ENCODE assay signal across 8 mouse cellular contexts in genomic region chr4:95636937-95637749, GRCm38 (mm10).
DNase-seq lines count a peak whose midpoint lies in the region; ATAC-seq lines count a peak whose summit lies in the region.

No protein-coding gene starts in this region.

- no peaks in the 10 kb centered on the region for H3K27me3 ChIP-seq in forebrain, embryonic 16.5 days (replicated peaks; ENCODE audit: control insufficient read depth, insufficient read depth, low read length)
- H3K27me3 ChIP-seq in midbrain, embryonic 12.5 days = no peaks in the 10 kb centered on the region

- H3K9me3 ChIP-seq in forebrain, embryonic 16.5 days (ENCODE audit: control insufficient read depth, low read length) = no peaks in the 10 kb centered on the region
- no peaks in the 10 kb centered on the region for H3K9me3 ChIP-seq in midbrain, embryonic 12.5 days

- ATAC-seq in forebrain, embryonic 16.5 days = peak; percentile 82
- ATAC-seq in midbrain, embryonic 12.5 days (ENCODE audit: low FRiP score, low read depth) = peak; percentile 55; the same call in 1 of the 2 replicates

- 10% methylated on average over 7 of the region's 7 CpGs for WGBS in forebrain, embryonic 16.5 days
- 39% methylated on average over 7 of the region's 7 CpGs for WGBS in midbrain, embryonic 12.5 days

- DNase-seq in retina, postnatal 1 day = peak; percentile 28
- no peak for DNase-seq in retina, embryonic 14.5 days (ENCODE audit: low spot score)
- DNase-seq in heart, postnatal 36 days = peak; percentile 75 to 76
- peak; percentile 37 to 62 for DNase-seq in layer of hippocampus, adult 8-10 months (ENCODE audit: low spot score in 2 of 2)
- peak; percentile 39 for DNase-seq in telencephalon, adult 2 months (ENCODE audit: low read depth, low spot score)
- no peak for DNase-seq in yolk sac, embryonic 10.5 days (ENCODE audit: low spot score)

- peaks cover 15% of the 10 kb centered on the region for H3K4me1 ChIP-seq in forebrain, embryonic 16.5 days (replicated peaks; ENCODE audit: control insufficient read depth, insufficient read depth, low read length)
- peaks cover 10% of the 10 kb centered on the region for H3K4me1 ChIP-seq in midbrain, embryonic 12.5 days

- no peak overlapping the region for H3K4me3 ChIP-seq in forebrain, embryonic 16.5 days (replicated peaks; ENCODE audit: low read length)
- no peak overlapping the region for H3K4me3 ChIP-seq in midbrain, embryonic 12.5 days

- intact Hi-C loops in heart, postnatal 36 days (cut with DNase I) = loop anchor here (5.0 kb wide), 1 partner anchor 85 kb away; no protein-coding TSS in a partner anchor

- H3K4me2 ChIP-seq in forebrain, embryonic 16.5 days (ENCODE audit: low read length) = no peak overlapping the region; the same call in 1 of the 2 replicates
- no peak overlapping the region for H3K4me2 ChIP-seq in midbrain, embryonic 12.5 days (replicated peaks)

- peak overlapping the region; percentile 76 for H3K27ac ChIP-seq in forebrain, embryonic 16.5 days (ENCODE audit: low read length)
- H3K27ac ChIP-seq in midbrain, embryonic 12.5 days (replicated peaks) = no peak overlapping the region

- H3K9ac ChIP-seq in forebrain, embryonic 16.5 days (replicated peaks; ENCODE audit: low read depth, low read length) = 0 out of 2 replicates have a peak overlapping the region, but pooled peaks have one; percentile 29
- H3K9ac ChIP-seq in midbrain, embryonic 12.5 days (replicated peaks) = no peak overlapping the region

- no peaks in the 10 kb centered on the region for H3K36me3 ChIP-seq in forebrain, embryonic 16.5 days (ENCODE audit: control insufficient read depth, insufficient read depth)
- no peaks in the 10 kb centered on the region for H3K36me3 ChIP-seq in midbrain, embryonic 12.5 days

Comparison
In these comparisons a context has a peak if more than half of its experiments do, and no peak if none do; other contexts are left out.
1. DNase-seq: peak in retina, postnatal 1 day (single experiment), heart, postnatal 36 days (2 of 2), layer of hippocampus, adult 8-10 months (2 of 2) and telencephalon, adult 2 months (single experiment); none in retina, embryonic 14.5 days (single experiment) and yolk sac, embryonic 10.5 days (single experiment).